Mouse (Mus musculus) layer of hippocampus, adult 9-10 months (tissue): ENCODE results near the gene Eda.
"Not testable (repeated sequence)": the region's sequence is repeated elsewhere in the genome, so short reads cannot be mapped to it uniquely, and the experiment has no call there.

Experiments used
- DNase-seq: peaks from one replicate; pipeline ENCODE4 v3.0.0; 2022; ENCODE audit warnings: low spot score

Eda gene

DNA sequence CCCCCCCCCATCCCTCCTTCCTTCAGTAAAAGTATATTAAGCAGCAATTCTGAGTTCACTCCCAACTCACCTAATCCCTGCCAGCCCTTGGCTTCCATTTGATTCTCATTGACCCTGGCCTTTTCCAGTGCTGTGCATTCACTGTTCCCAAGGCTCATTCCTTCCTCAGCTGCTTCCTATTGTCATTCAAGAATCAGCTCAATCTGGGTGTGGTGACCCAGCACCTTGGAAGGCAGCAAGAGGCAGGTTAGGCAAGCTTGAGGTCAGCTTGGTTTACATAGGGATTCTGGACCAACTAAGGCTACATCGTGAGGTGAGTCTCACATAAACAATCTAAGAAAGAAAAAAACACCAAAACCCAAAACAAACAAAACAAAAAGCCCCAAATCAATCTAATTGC, 433.8 kb downstream of the Eda start:
- no peak for DNase-seq

DNA sequence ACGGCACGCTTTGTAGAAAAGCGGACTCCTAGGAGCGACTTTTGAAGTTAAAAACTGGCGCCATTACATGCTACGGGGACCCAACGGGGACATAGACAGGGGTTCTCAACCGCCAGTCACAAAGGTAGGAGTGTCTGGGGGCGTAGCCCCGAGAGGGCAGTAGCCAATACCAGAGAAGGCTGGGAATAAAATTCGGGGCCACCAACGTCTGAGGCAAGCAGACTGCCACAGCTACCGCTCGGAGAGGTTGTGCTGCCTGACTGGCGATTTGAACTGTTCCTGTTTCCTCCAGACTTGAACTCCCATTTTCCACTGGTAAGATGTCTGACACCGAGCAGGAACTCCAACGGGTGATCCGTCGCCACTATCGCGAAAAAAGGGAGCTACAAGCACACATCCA, 453.3 kb downstream of the Eda start, which contains the start of gene Otud6a:
Otud6a (plus strand) TSS at position 321 of the 400 bp plus-strand sequence.
- DNase-seq, result no peak

- no peak for DNase-seq
Measured at GRCm38 (mm10) chrX:100432311-100432710, 456.9 kb downstream of the Eda start.

- not testable (repeated sequence) for DNase-seq
Measured at GRCm38 (mm10) chrX:100442617-100443016, 467.2 kb downstream of the Eda start, which contains the start of gene Awat2. TSS of gene Awat2 (minus strand) at chrX:100442717.

GRCm38 (mm10) chrX:100443532-100443931, 468.1 kb downstream of the Eda start:
- DNase-seq, result no peak
